Mouse (Mus musculus) testis, adult 2 months (tissue): ENCODE results near the gene Rmi2. TPM values are rescaled to one million over a fixed set of nuclear protein-coding genes. Genes with fewer than 3 reads are reported as not detected.

Experiments used
- H3K27ac ChIP-seq: fragments of 200-500 bp; 2 replicates; pipeline ENCODE4 v1.5.1; 2012; ENCODE audit warnings: low read depth, low read length; ENCODE audit not compliant: control insufficient read depth, insufficient read depth
- H3K27me3 ChIP-seq: fragments of 200-500 bp; 2 replicates; pipeline ENCODE4 v1.6.1; 2012; ENCODE audit warnings: mild to moderate bottlenecking, low read length, moderate library complexity; ENCODE audit not compliant: control insufficient read depth, insufficient read depth
- H3K36me3 ChIP-seq: fragments of 200-500 bp; 2 replicates; pipeline ENCODE4 v1.6.1; 2012; ENCODE audit warnings: mild to moderate bottlenecking, low read length; ENCODE audit not compliant: control insufficient read depth, insufficient read depth
- H3K4me1 ChIP-seq: fragments of 200-500 bp; 2 replicates; pipeline ENCODE4 v1.6.1; 2012; ENCODE audit warnings: low read length; ENCODE audit not compliant: control insufficient read depth, insufficient read depth
- H3K4me3 ChIP-seq: fragments of 200-500 bp; 2 replicates; pipeline ENCODE4 v1.5.1; 2012; ENCODE audit warnings: low read depth, mild to moderate bottlenecking, low read length, moderate library complexity, mixed read lengths; ENCODE audit not compliant: control insufficient read depth
- CTCF ChIP-seq: fragments of 200-500 bp; IDR thresholded peaks from 2 replicates; pipeline ENCODE4 v1.5.1; 2012; ENCODE audit warnings: low read depth, mild to moderate bottlenecking, inconsistent platforms, low read length, moderate library complexity; ENCODE audit not compliant: control insufficient read depth, insufficient read depth, insufficient replicate concordance
- POLR2A ChIP-seq: fragments of 200-500 bp; IDR thresholded peaks from 2 replicates; pipeline ENCODE4 v1.6.1; 2012; ENCODE audit warnings: low read depth, mild to moderate bottlenecking, inconsistent platforms, low read length, moderate library complexity; ENCODE audit not compliant: control insufficient read depth
- polyA plus RNA-seq: library from polyadenylated mRNA; depleted of rRNA; stranded (reverse); fragments of >200 nt; gene quantifications from 2 replicates; pipeline ENCODE4 v1.2.3, GENCODE M21; 2012

Rmi2 gene
- polyA plus RNA-seq, 1 experiment: 1.7 TPM

- H3K27me3 ChIP-seq: no peaks in the 10 kb centered on the region
- H3K4me1 ChIP-seq: no peaks in the 10 kb centered on the region
- TF ChIP-seq POLR2A (no peak), CTCF (no peak)
- no peaks in the 10 kb centered on the region for H3K36me3 ChIP-seq
- H3K27ac ChIP-seq: no peak overlapping the region
- H3K4me3 ChIP-seq: no peak overlapping the region
Measured at GRCm38 (mm10) chr16:10895906-10896305, 61.0 kb downstream of the Rmi2 start.

GRCm38 (mm10) chr16:10897372-10897771 lies 62.5 kb downstream of the Rmi2 start:
- H3K4me1 ChIP-seq: no peaks in the 10 kb centered on the region

GRCm38 (mm10) chr16:10900736-10901135 lies 65.9 kb downstream of the Rmi2 start:
- no peak for TF ChIP-seq POLR2A
- TF ChIP-seq CTCF: no peak
- Histone ChIP-seq H3K4me1 (no peaks in the 10 kb centered on the region), H3K27ac (no peak overlapping the region), H3K27me3 (no peaks in the 10 kb centered on the region), H3K4me3 (no peak overlapping the region), H3K36me3 (no peaks in the 10 kb centered on the region)

More at GRCm38 (mm10) chr16:10897372-10897771, 62.5 kb downstream of the Rmi2 start:
- TF ChIP-seq POLR2A (no peak), CTCF (no peak)
- H3K4me3 ChIP-seq: no peak overlapping the region
- H3K27ac ChIP-seq: no peak overlapping the region
- H3K27me3 ChIP-seq: no peaks in the 10 kb centered on the region
- no peaks in the 10 kb centered on the region for H3K36me3 ChIP-seq

- Histone ChIP-seq H3K4me3 (no peak overlapping the region), H3K27ac (no peak overlapping the region), H3K36me3 (no peaks in the 10 kb centered on the region), H3K4me1 (no peaks in the 10 kb centered on the region), H3K27me3 (no peaks in the 10 kb centered on the region)
- TF ChIP-seq CTCF (no peak), POLR2A (no peak)
Measured at GRCm38 (mm10) chr16:10901956-10902355, 67.1 kb downstream of the Rmi2 start.

GRCm38 (mm10) chr16:10902849-10903248 lies 68.0 kb downstream of the Rmi2 start:
- no peaks in the 10 kb centered on the region for H3K36me3 ChIP-seq
- H3K27me3 ChIP-seq: no peaks in the 10 kb centered on the region
- H3K4me3 ChIP-seq: no peak overlapping the region
- H3K27ac ChIP-seq: no peak overlapping the region
- no peaks in the 10 kb centered on the region for H3K4me1 ChIP-seq
- no peak for TF ChIP-seq POLR2A
- TF ChIP-seq CTCF: no peak

GRCm38 (mm10) chr16:10905661-10906113 lies 70.8 kb downstream of the Rmi2 start:
- Histone ChIP-seq H3K4me3 (no peak overlapping the region), H3K27me3 (no peaks in the 10 kb centered on the region), H3K36me3 (no peaks in the 10 kb centered on the region), H3K4me1 (no peaks in the 10 kb centered on the region; the same call in 1 of the 2 replicates), H3K27ac (no peak overlapping the region)
- TF ChIP-seq CTCF (no peak), POLR2A (no peak)

- Histone ChIP-seq H3K27ac (no peak overlapping the region), H3K36me3 (no peaks in the 10 kb centered on the region)
Measured at GRCm38 (mm10) chr16:10910541-10910940, 75.7 kb downstream of the Rmi2 start.

GRCm38 (mm10) chr16:10911061-10911460 lies 76.2 kb downstream of the Rmi2 start:
- H3K4me3 ChIP-seq: no peak overlapping the region
- H3K27ac ChIP-seq: no peak overlapping the region
- no peak for TF ChIP-seq CTCF
- TF ChIP-seq POLR2A: no peak
- H3K4me1 ChIP-seq: no peaks in the 10 kb centered on the region; the same call in 1 of the 2 replicates
- H3K36me3 ChIP-seq: no peaks in the 10 kb centered on the region
- H3K27me3 ChIP-seq: no peaks in the 10 kb centered on the region

More at GRCm38 (mm10) chr16:10910541-10910940, 75.7 kb downstream of the Rmi2 start:
- Histone ChIP-seq H3K4me3 (no peak overlapping the region), H3K27me3 (no peaks in the 10 kb centered on the region), H3K4me1 (no peaks in the 10 kb centered on the region; the same call in 1 of the 2 replicates)
- TF ChIP-seq POLR2A (no peak), CTCF (no peak)

GRCm38 (mm10) chr16:10915066-10915465 lies 80.2 kb downstream of the Rmi2 start:
- TF ChIP-seq POLR2A (no peak), CTCF (no peak)
- no peaks in the 10 kb centered on the region; the same call in 1 of the 2 replicates for H3K4me1 ChIP-seq
- H3K36me3 ChIP-seq: no peaks in the 10 kb centered on the region
- no peak overlapping the region for H3K27ac ChIP-seq
- no peaks in the 10 kb centered on the region for H3K27me3 ChIP-seq
- no peak overlapping the region for H3K4me3 ChIP-seq
